Mouse (Mus musculus) lung, adult 2 months (tissue): ENCODE measurements at regions not wholly inside any gene's neighbourhood (a gene's known extent, or its start where the extent isn't known, plus 50 kb on each side); places are given as distances from the start of the nearest gene placed in this dataset.

Experiments
- CTCF ChIP-seq: fragments of 200-500 bp; IDR thresholded peaks from 2 replicates; pipeline ENCODE4 v1.5.1; 2011; ENCODE audit warnings: mild to moderate bottlenecking, low read length, control low read depth; ENCODE audit not compliant: insufficient read depth
- POLR2A ChIP-seq: fragments of 200-500 bp; IDR thresholded peaks from 2 replicates; pipeline ENCODE4 v1.6.1; 2011; ENCODE audit warnings: low read depth, mild to moderate bottlenecking, control low read depth, low read length, borderline replicate concordance; ENCODE audit errors: extremely low read depth

GRCm38 (mm10) chr1:77926146-77926545 is 270.8 kb downstream of the Pax3 start:
- TF ChIP-seq CTCF (no peak), POLR2A (no peak)
